Mouse (Mus musculus) MEL (cell line): ENCODE results near the gene Cdkn2d. TPM values are rescaled to one million over a fixed set of nuclear protein-coding genes. Genes with fewer than 3 reads are reported as not detected.

ENCODE experiments used
- DNase-seq: peaks from one replicate; pipeline ENCODE4 v3.0.0; 2011; ENCODE audit warnings: low read depth, low spot score
- H3K27ac ChIP-seq: 2 replicates; pipeline ENCODE4 v1.5.1; 2012; ENCODE audit warnings: low read depth, mild to moderate bottlenecking, control low read depth, low read length, moderate library complexity; ENCODE audit not compliant: control insufficient read depth
- H3K27me3 ChIP-seq, 2 experiments: fragments of 150-350 bp in 1 of 2; sonication (generic) in 1 of 2; 2 replicates each; pipeline ENCODE4 v1.6.1; 2012; ENCODE audit warnings: low read length in 2 of 2, mild to moderate bottlenecking in 2 of 2, improper control_type of control experiment in 1 of 2, moderate library complexity in 1 of 2; ENCODE audit not compliant: insufficient read depth in 2 of 2, control insufficient read depth in 1 of 2
- H3K36me3 ChIP-seq, 2 experiments: 2 replicates each; pipeline ENCODE4 v1.6.1; 2012 to 2014; ENCODE audit warnings: low read length in 2 of 2, improper control_type of control experiment in 1 of 2, inconsistent platforms in 1 of 2, mild to moderate bottlenecking in 1 of 2; ENCODE audit not compliant: insufficient read depth in 2 of 2, control insufficient read depth in 1 of 2
- H3K4me1 ChIP-seq, 2 experiments: fragments of 150-350 bp in 1 of 2; sonication (generic) in 1 of 2; 2 replicates each; pipeline ENCODE4 v1.6.1; 2012; ENCODE audit warnings: low read length in 2 of 2, improper control_type of control experiment in 1 of 2, mild to moderate bottlenecking in 1 of 2; ENCODE audit not compliant: insufficient read depth in 2 of 2, control insufficient read depth in 1 of 2
- H3K4me3 ChIP-seq, 2 experiments: fragments of 150-350 bp in 1 of 2; sonication (generic) in 1 of 2; 2 replicates each; pipeline ENCODE4 v1.5.1; 2012; ENCODE audit warnings: low read depth in 2 of 2, low read length in 2 of 2, mild to moderate bottlenecking in 2 of 2, moderate library complexity in 2 of 2, control low read depth in 1 of 2, improper control_type of control experiment in 1 of 2; ENCODE audit not compliant: control insufficient read depth in 1 of 2, insufficient read depth in 1 of 2
- H3K79me2 ChIP-seq: 2 replicates; pipeline ENCODE4 v1.6.1; 2012; ENCODE audit warnings: mild to moderate bottlenecking, low read length, moderate library complexity; ENCODE audit not compliant: control insufficient read depth, poor library complexity, insufficient read depth
- H3K9ac ChIP-seq: 2 replicates; pipeline ENCODE4 v1.6.1; 2012; ENCODE audit warnings: low read depth, mild to moderate bottlenecking, control low read depth, low read length, moderate library complexity; ENCODE audit not compliant: control insufficient read depth, poor library complexity, severe bottlenecking
- H3K9me3 ChIP-seq: fragments of 150-350 bp; sonication (generic); replicated peaks from 2 replicates; pipeline ENCODE4 v1.6.1; 2012; ENCODE audit warnings: mild to moderate bottlenecking, low read length, improper control_type of control experiment, moderate library complexity; ENCODE audit not compliant: insufficient read depth
- BHLHE40 ChIP-seq: IDR thresholded peaks from 2 replicates; pipeline ENCODE4 v1.6.1; 2012; ENCODE audit warnings: low read depth, mild to moderate bottlenecking, inconsistent platforms, low read length, improper control_type of control experiment, borderline replicate concordance
- CHD1 ChIP-seq: IDR thresholded peaks from 2 replicates; pipeline ENCODE4 v1.6.1; 2012; ENCODE audit warnings: low read depth, mild to moderate bottlenecking, inconsistent platforms, low read length, improper control_type of control experiment
- CHD2 ChIP-seq: IDR thresholded peaks from 2 replicates; pipeline ENCODE4 v1.6.1; 2011; ENCODE audit warnings: low read length, improper control_type of control experiment
- CTCF ChIP-seq, 3 experiments: IDR thresholded peaks in 2 of 3; conservative IDR thresholded peaks in 1 of 3; 2 replicates each; pipeline ENCODE4 v1.5.1; 2011 to 2012; ENCODE audit warnings: low read length in 3 of 3, low read depth in 2 of 3, mild to moderate bottlenecking in 2 of 3, improper control_type of control experiment in 1 of 3, inconsistent platforms in 1 of 3, mixed read lengths in 1 of 3, moderate library complexity in 1 of 3; ENCODE audit not compliant: control insufficient read depth in 1 of 3, insufficient read depth in 1 of 3, poor library complexity in 1 of 3, severe bottlenecking in 1 of 3
- E2F4 ChIP-seq: IDR thresholded peaks from 2 replicates; pipeline ENCODE4 v1.6.1; 2011; ENCODE audit warnings: low read depth, low read length, improper control_type of control experiment, borderline replicate concordance
- EP300 ChIP-seq, 2 experiments: IDR thresholded peaks; 2 replicates each; pipeline ENCODE4 v1.6.1; 2011; ENCODE audit warnings: improper control_type of control experiment in 2 of 2, low read length in 2 of 2, low read depth in 1 of 2, mild to moderate bottlenecking in 1 of 2
- ETS1 ChIP-seq: IDR thresholded peaks from 2 replicates; pipeline ENCODE4 v1.6.1; 2012; ENCODE audit warnings: low read depth, mild to moderate bottlenecking, inconsistent platforms, low read length, improper control_type of control experiment, moderate library complexity
- GABPA ChIP-seq: IDR thresholded peaks from 2 replicates; pipeline ENCODE4 v1.6.1; 2012; ENCODE audit warnings: low read depth, mild to moderate bottlenecking, inconsistent platforms, low read length, improper control_type of control experiment, moderate library complexity
- GATA1 ChIP-seq: IDR thresholded peaks from 2 replicates; pipeline ENCODE4 v1.6.1; 2011; ENCODE audit warnings: low read depth, low read length, improper control_type of control experiment
- HCFC1 ChIP-seq: IDR thresholded peaks from 2 replicates; pipeline ENCODE4 v1.6.1; 2012; ENCODE audit warnings: low read depth, mild to moderate bottlenecking, inconsistent platforms, low read length, improper control_type of control experiment, moderate library complexity
- JUND ChIP-seq: IDR thresholded peaks from 2 replicates; pipeline ENCODE4 v1.6.1; 2011; ENCODE audit warnings: low read depth, mild to moderate bottlenecking, improper control_type of control experiment, low read length
- KAT2A ChIP-seq: conservative IDR thresholded peaks from 2 replicates; pipeline ENCODE4 v1.6.1; 2012; ENCODE audit warnings: low read depth, low read length, improper control_type of control experiment, inconsistent platforms
- MAFK ChIP-seq: IDR thresholded peaks from 2 replicates; pipeline ENCODE4 v1.6.1; 2011; ENCODE audit warnings: low read depth, mild to moderate bottlenecking, low read length, improper control_type of control experiment, borderline replicate concordance
- MAX ChIP-seq: IDR thresholded peaks from 2 replicates; pipeline ENCODE4 v1.6.1; 2011; ENCODE audit warnings: low read length, improper control_type of control experiment
- MYB ChIP-seq: IDR thresholded peaks from 2 replicates; pipeline ENCODE4 v1.6.1; 2011; ENCODE audit warnings: mild to moderate bottlenecking, low read depth, low read length, improper control_type of control experiment
- NELFE ChIP-seq: IDR thresholded peaks from 2 replicates; pipeline ENCODE4 v1.6.1; 2011; ENCODE audit warnings: low read depth, low read length, improper control_type of control experiment
- POLR2A ChIP-seq, 2 experiments: IDR thresholded peaks; 2 replicates each; pipeline ENCODE4 v1.6.1; 2011 to 2012; ENCODE audit warnings: low read length in 2 of 2, mild to moderate bottlenecking in 2 of 2, control low read depth in 1 of 2, improper control_type of control experiment in 1 of 2, low read depth in 1 of 2, moderate library complexity in 1 of 2; ENCODE audit not compliant: control insufficient read depth in 1 of 2, insufficient read depth in 1 of 2, poor library complexity in 1 of 2
- POLR2AphosphoS2 ChIP-seq: IDR thresholded peaks from 2 replicates; pipeline ENCODE4 v1.6.1; 2011; ENCODE audit warnings: low read length, improper control_type of control experiment
- POLR2AphosphoS5 ChIP-seq: IDR thresholded peaks from 2 replicates; pipeline ENCODE4 v1.6.1; 2012; ENCODE audit warnings: low read depth, borderline replicate concordance, mild to moderate bottlenecking, inconsistent platforms, low read length, moderate library complexity, mixed read lengths
- RAD21 ChIP-seq: IDR thresholded peaks from 2 replicates; pipeline ENCODE4 v1.6.1; 2011; ENCODE audit warnings: mild to moderate bottlenecking, low read depth, low read length, improper control_type of control experiment
- RCOR1 ChIP-seq: IDR thresholded peaks from 2 replicates; pipeline ENCODE4 v1.6.1; 2012; ENCODE audit warnings: low read depth, mild to moderate bottlenecking, inconsistent platforms, low read length, improper control_type of control experiment
- SIN3A ChIP-seq: IDR thresholded peaks from 2 replicates; pipeline ENCODE4 v1.6.1; 2012; ENCODE audit warnings: low read length, improper control_type of control experiment, inconsistent platforms
- TAL1 ChIP-seq: IDR thresholded peaks from 2 replicates; pipeline ENCODE4 v1.6.1; 2012; ENCODE audit warnings: mild to moderate bottlenecking, inconsistent platforms, low read length, moderate library complexity, mixed read lengths
- TBP ChIP-seq: IDR thresholded peaks from 2 replicates; pipeline ENCODE4 v1.8.0; 2011; ENCODE audit warnings: low read depth, low read length, improper control_type of control experiment
- TCF12 ChIP-seq: IDR thresholded peaks from 2 replicates; pipeline ENCODE4 v1.6.1; 2014; ENCODE audit warnings: low read depth, mild to moderate bottlenecking, inconsistent platforms, low read length, improper control_type of control experiment, moderate library complexity
- UBTF ChIP-seq: IDR thresholded peaks from 2 replicates; pipeline ENCODE4 v1.6.1; 2012; ENCODE audit warnings: low read depth, mild to moderate bottlenecking, inconsistent platforms, low read length, improper control_type of control experiment, moderate library complexity, borderline replicate concordance; ENCODE audit not compliant: insufficient read depth
- USF2 ChIP-seq, 2 experiments: IDR thresholded peaks; 2 replicates each; pipeline ENCODE4 v1.6.1; 2011 to 2012; ENCODE audit warnings: improper control_type of control experiment in 2 of 2, low read length in 2 of 2, borderline replicate concordance in 1 of 2, inconsistent platforms in 1 of 2, low read depth in 1 of 2, mild to moderate bottlenecking in 1 of 2; ENCODE audit not compliant: insufficient read depth in 1 of 2
- ZKSCAN1 ChIP-seq: IDR thresholded peaks from 2 replicates; pipeline ENCODE4 v1.6.1; 2012; ENCODE audit warnings: low read depth, mild to moderate bottlenecking, inconsistent platforms, low read length, improper control_type of control experiment, moderate library complexity
- ZMIZ1 ChIP-seq: IDR thresholded peaks from 2 replicates; pipeline ENCODE4 v1.6.1; 2012; ENCODE audit warnings: low read depth, mild to moderate bottlenecking, inconsistent platforms, low read length, improper control_type of control experiment, moderate library complexity
- polyA plus RNA-seq, 2 experiments: library from polyadenylated mRNA; stranded (reverse) in 1 of 2; unstranded in 1 of 2; fragments of >175 nt in 1 of 2; fragments of >200 nt in 1 of 2; gene quantifications; 2 replicates each; pipeline versions ENCODE4 v1.2.1 to v1.2.4; 2012; ENCODE audit warnings: low replicate concordance in 2 of 2, low read depth in 1 of 2; ENCODE audit not compliant: insufficient read length in 2 of 2, insufficient read depth in 1 of 2, missing spikeins in 1 of 2
- total RNA-seq: library from RNA; depleted of rRNA; stranded (reverse); fragments of 300-350 nt; gene quantifications from 2 replicates; pipeline ENCODE4 v1.2.3, GENCODE M21; 2012

Cdkn2d gene
- total and polyA plus RNA-seq, 3 experiments, result 40.1 to 67.9 TPM; not detected in 1

- no peaks in the 10 kb centered on the region for H3K79me2 ChIP-seq
- H3K27me3 ChIP-seq, result no peaks in the 10 kb centered on the region
- H3K4me3 ChIP-seq, result no peak overlapping the region
- TF ChIP-seq CTCF (IDR thresholded peaks at IDR 0.05 in 2 of 3, conservative IDR thresholded peaks at IDR 0.05 in 1 of 3; ENCODE audit: control insufficient read depth in 1 of 3, insufficient read depth in 1 of 3, low read depth in 2 of 3, low read length in 3 of 3, poor library complexity in 1 of 3, severe bottlenecking in 1 of 3), result no peak
- peaks cover 14 to 27% of the 10 kb centered on the region in 2 experiments for H3K4me1 ChIP-seq
- no peaks in the 10 kb centered on the region for H3K9me3 ChIP-seq
- no peak for DNase-seq
- H3K9ac ChIP-seq, result no peak overlapping the region
- peaks cover 0 to 22% of the 10 kb centered on the region in 2 experiments; a peak in 2 of 4 replicates for H3K36me3 ChIP-seq
- H3K27ac ChIP-seq, result no peak overlapping the region
Observed at GRCm38 (mm10) chr9:21315421-21315820, 24.2 kb upstream of the Cdkn2d start.

DNA sequence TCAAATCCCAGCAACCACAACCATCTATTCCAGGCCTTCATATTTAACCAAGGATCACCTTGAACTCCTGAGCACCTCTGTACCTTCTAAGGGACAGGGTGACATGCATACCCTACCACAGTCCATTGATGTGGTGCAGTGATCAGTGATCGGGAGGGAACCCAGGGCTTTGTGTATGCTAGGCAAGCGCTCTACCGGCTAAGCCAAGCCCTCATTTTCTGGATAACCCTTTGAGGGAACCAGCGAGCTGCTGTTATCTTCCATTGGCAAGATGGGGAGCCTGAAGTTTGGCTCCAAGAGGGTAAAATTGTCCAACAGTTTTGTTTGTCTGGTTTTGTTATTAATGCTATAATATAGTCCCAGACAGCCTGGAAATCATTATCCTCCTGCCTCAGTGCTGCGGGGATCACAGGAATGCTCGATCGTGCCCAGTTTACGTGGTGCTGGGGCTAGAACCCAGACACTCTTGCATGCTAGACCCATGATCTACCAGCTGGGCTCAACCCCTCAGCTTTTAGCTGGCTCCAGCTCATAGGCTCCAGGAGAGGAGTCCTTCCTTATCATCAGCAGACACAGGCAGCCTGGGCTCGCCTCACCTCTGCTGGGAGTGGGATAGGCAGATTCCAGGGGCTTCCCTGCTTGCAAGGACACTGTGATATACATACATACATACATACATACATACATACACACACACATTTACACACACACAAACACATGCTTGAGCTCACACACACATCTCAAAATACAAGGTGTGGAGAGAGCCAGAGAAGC lies 23.3 kb upstream of the Cdkn2d start:
- peaks cover 11 to 25% of the 10 kb centered on the region in 2 experiments for H3K4me1 ChIP-seq
- no peaks in the 10 kb centered on the region for H3K9me3 ChIP-seq
- no peak overlapping the region for H3K27ac ChIP-seq
- no peaks in the 10 kb centered on the region for H3K27me3 ChIP-seq
- no peaks in the 10 kb centered on the region for H3K79me2 ChIP-seq
- no peak overlapping the region for H3K4me3 ChIP-seq
- H3K9ac ChIP-seq, result no peak overlapping the region
- peaks cover 0 to 22% of the 10 kb centered on the region in 2 experiments; a peak in 2 of 4 replicates for H3K36me3 ChIP-seq
- DNase-seq, result peak; percentile 74
- TF ChIP-seq RCOR1, result no peak
- TF ChIP-seq CTCF (IDR thresholded peaks at IDR 0.05 in 2 of 3, conservative IDR thresholded peaks at IDR 0.05 in 1 of 3; ENCODE audit: control insufficient read depth in 1 of 3, insufficient read depth in 1 of 3, low read depth in 2 of 3, low read length in 3 of 3, poor library complexity in 1 of 3, severe bottlenecking in 1 of 3), result peak in 1 of 3 experiments; percentile 3; a peak in 1 of 6 replicates
- no peak for TF ChIP-seq GABPA
- no peak for TF ChIP-seq MAFK
- TF ChIP-seq NELFE, result 0 out of 2 replicates have a peak, but pooled peaks have one; percentile 14
- TF ChIP-seq SIN3A, result peak; percentile 61; the same call in 1 of the 2 replicates
- peak; percentile 23; the same call in 1 of the 2 replicates for TF ChIP-seq GATA1
- TF ChIP-seq KAT2A, result no peak
- peak; percentile 65; the same call in 1 of the 2 replicates for TF ChIP-seq TBP
- TF ChIP-seq EP300 (IDR thresholded peaks at IDR 0.05; ENCODE audit: low read depth in 1 of 2, low read length in 2 of 2), result peak; percentile 53 to 65; a peak in 3 of 4 replicates
- TF ChIP-seq POLR2A (IDR thresholded peaks at IDR 0.05; ENCODE audit: control insufficient read depth in 1 of 2, insufficient read depth in 1 of 2, low read depth in 1 of 2, low read length in 2 of 2, poor library complexity in 1 of 2), result no peak
- TF ChIP-seq ZKSCAN1, result no peak
- no peak for TF ChIP-seq HCFC1
- TF ChIP-seq E2F4, result no peak
- no peak for TF ChIP-seq POLR2AphosphoS2
- 0 out of 2 replicates have a peak, but pooled peaks have one; percentile 35 for TF ChIP-seq MAX
- no peak for TF ChIP-seq ZMIZ1
- no peak for TF ChIP-seq UBTF
- TF ChIP-seq MYB, result no peak
- no peak for TF ChIP-seq POLR2AphosphoS5
- 0 out of 2 replicates have a peak, but pooled peaks have one; percentile 24 for TF ChIP-seq ETS1
- peak; percentile 58 for TF ChIP-seq TCF12
- no peak for TF ChIP-seq JUND
- TF ChIP-seq TAL1, result peak; percentile 91
- no peak for TF ChIP-seq USF2 (IDR thresholded peaks at IDR 0.05; ENCODE audit: borderline replicate concordance in 1 of 2, insufficient read depth in 1 of 2, low read depth in 1 of 2, low read length in 2 of 2)
- no peak; the same call in 1 of the 2 replicates for TF ChIP-seq RAD21
- TF ChIP-seq CHD2, result no peak
- TF ChIP-seq BHLHE40, result no peak
- no peak for TF ChIP-seq CHD1
